In the genomic region with DNA sequence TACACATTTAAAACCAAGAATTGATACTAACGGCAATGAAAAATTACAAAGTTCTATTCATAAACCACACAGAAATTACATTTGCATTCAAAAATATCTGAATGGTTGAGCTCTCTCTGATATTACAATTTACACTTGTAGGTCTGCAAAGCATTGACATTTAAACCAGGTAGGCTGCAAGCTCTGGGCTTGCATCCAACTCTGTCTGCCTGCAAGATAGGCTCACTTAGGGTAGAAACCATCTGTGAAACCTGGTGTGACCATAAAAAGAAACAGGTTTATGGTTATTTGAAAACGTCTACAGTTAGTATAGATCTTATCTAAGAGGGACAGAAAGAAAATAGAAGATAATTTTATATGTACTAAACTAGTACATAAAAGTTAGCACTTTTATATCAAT, we compare ENCODE assay signal across 17 mouse cellular contexts. TPM values are rescaled to one million over a fixed set of nuclear protein-coding genes. Genes with fewer than 3 reads are reported as not detected.
DNase-seq lines count a peak whose midpoint lies in the region; ATAC-seq and TF ChIP-seq lines count a peak whose summit lies in the region.
"Had no signal": no experiment of that assay in that cellular context is flagged by ENCODE, and none has a peak within 500 bp of the region (broad histone marks: within the 10 kb centered on the region; RNA-seq: fewer than 3 reads in every experiment).

No protein-coding gene starts in this region.

- H3K9me3 ChIP-seq in limb, embryonic 14.5 days (ENCODE audit: control insufficient read depth, low read length): no peaks in the 10 kb centered on the region
- H3K9me3 ChIP-seq in limb, embryonic 10.5 days (replicated peaks): no peaks in the 10 kb centered on the region
- H3K9me3 ChIP-seq: embryonic facial prominence, embryonic 12.5 days; forebrain, embryonic 13.5 days had no signal

- H3K27me3 ChIP-seq in limb, embryonic 14.5 days (ENCODE audit: control insufficient read depth, insufficient read depth, low read length): no peaks in the 10 kb centered on the region
- no peaks in the 10 kb centered on the region for H3K27me3 ChIP-seq in limb, embryonic 10.5 days (ENCODE audit: low read depth, poor library complexity, severe bottlenecking)
- H3K27me3 ChIP-seq: embryonic facial prominence, embryonic 12.5 days; forebrain, embryonic 13.5 days had no signal

- 38% methylated on average over 2 of the region's 2 CpGs for WGBS in limb, embryonic 14.5 days
- WGBS in limb, embryonic 10.5 days: 80% methylated on average over 2 of the region's 2 CpGs

- H3K9ac ChIP-seq in limb, embryonic 14.5 days (ENCODE audit: low read depth, low read length, severe bottlenecking): no peak overlapping the region
- H3K9ac ChIP-seq: embryonic facial prominence, embryonic 12.5 days; forebrain, embryonic 13.5 days had no signal

- no peaks in the 10 kb centered on the region for H3K36me3 ChIP-seq in limb, embryonic 14.5 days (ENCODE audit: control insufficient read depth, insufficient read depth, low read length)
- H3K36me3 ChIP-seq in limb, embryonic 10.5 days: no peaks in the 10 kb centered on the region
- H3K36me3 ChIP-seq: embryonic facial prominence, embryonic 12.5 days had no signal

- TF ChIP-seq CTCF in gastrocnemius, adult 2 months (IDR thresholded peaks at IDR 0.05): no peak

- no peak for ATAC-seq in limb, embryonic 14.5 days (ENCODE audit: low FRiP score, low read depth)
- ATAC-seq: activated CD4-positive, CD25-positive, alpha-beta regulatory T cell, adult 4 months; forebrain, embryonic 13.5 days; hindbrain, embryonic 16.5 days had no signal

- DNase-seq in gastrocnemius, adult 2 months: peak; percentile 75
- DNase-seq in gastrocnemius, postnatal 14 days: no peak
- DNase-seq in limb, embryonic 14.5 days (ENCODE audit: low spot score): peak; percentile 26
- DNase-seq in limb, embryonic 10.5 days (ENCODE audit: low spot score): no peak
- peak; percentile 71 to 77 for DNase-seq in cerebellum, adult 18-20 months
- peak; percentile 46 for DNase-seq in gonadal fat pad, adult 2 months (ENCODE audit: low read depth)
- DNase-seq in embryo, embryonic 11 days: no peak

- no peaks in the 10 kb centered on the region for H3K4me1 ChIP-seq in limb, embryonic 14.5 days (ENCODE audit: control insufficient read depth, insufficient read depth, low read length)
- H3K4me1 ChIP-seq in limb, embryonic 10.5 days: no peaks in the 10 kb centered on the region
- H3K4me1 ChIP-seq: embryonic facial prominence, embryonic 12.5 days; forebrain, embryonic 13.5 days had no signal

- intact Hi-C loops in gastrocnemius, adult 2 months (cut with DNase I): no loop called here
- intact Hi-C loops in gastrocnemius, postnatal 14 days (cut with DNase I; ENCODE audit: low total_unique reads): no loop called here

- TF ChIP-seq POLR2A in limb, embryonic 14.5 days (IDR thresholded peaks at IDR 0.05; ENCODE audit: borderline replicate concordance, extremely low read depth, insufficient read depth, insufficient read length): no peak

- H3K4me2 ChIP-seq in limb, embryonic 14.5 days (replicated peaks; ENCODE audit: low read depth, low read length, severe bottlenecking): no peak overlapping the region
- H3K4me2 ChIP-seq: embryonic facial prominence, embryonic 12.5 days; forebrain, embryonic 13.5 days; heart, embryonic 11.5 days; liver, embryonic 11.5 days had no signal

- peak overlapping the region; percentile 86 for H3K27ac ChIP-seq in gastrocnemius, adult 2 months
- H3K27ac ChIP-seq in limb, embryonic 14.5 days (replicated peaks; ENCODE audit: low read depth, low read length): no peak overlapping the region
- H3K27ac ChIP-seq in limb, embryonic 10.5 days: no peak overlapping the region
- H3K27ac ChIP-seq: embryonic facial prominence, embryonic 12.5 days; forebrain, embryonic 13.5 days had no signal

- peak overlapping the region; percentile 57 for H3K4me3 ChIP-seq in gastrocnemius, adult 2 months
- no peak overlapping the region for H3K4me3 ChIP-seq in limb, embryonic 14.5 days (replicated peaks; ENCODE audit: low read length)
- H3K4me3 ChIP-seq in limb, embryonic 10.5 days: no peak overlapping the region
- H3K4me3 ChIP-seq: embryonic facial prominence, embryonic 12.5 days; forebrain, embryonic 13.5 days had no signal

RNA-seq across cellular contexts. Expression of gene Mettl21e, which starts 1.6 kb away (rescaled TPM):
- 10 to 100 TPM; 16.1 to 26.2 TPM for total RNA-seq in gastrocnemius, adult 2 months (2021)
- 1 to 10 TPM; 1.3 to 5.4 TPM for total RNA-seq in gastrocnemius, postnatal 14 days (2021)
- 0.03 and 0.04 TPM in 2 replicates for polyA plus RNA-seq in limb, embryonic 14.5 days (2012; rRNA removed)
- 0.08 TPM in 1 of 2 replicates, not detected in the other for polyA plus RNA-seq in limb, embryonic 14.5 days (2014; fragmentation: Nextera tagmentation; extraction: Ambion mirVana)
- not detected in 2 replicates for polyA plus RNA-seq in limb, embryonic 10.5 days (2016; fragmentation: Nextera tagmentation; extraction: Ambion mirVana)
- not detected in 2 replicates for polyA plus RNA-seq in gonadal fat pad, adult 2 months (2012; rRNA removed)
- total RNA-seq: layer of hippocampus, postnatal 10 days; megakaryocyte, adult 5-6 weeks had no signal
- polyA plus RNA-seq: activated CD4-positive, CD25-positive, alpha-beta regulatory T cell, adult 4 months; heart, embryonic 11.5 days; hindbrain, embryonic 16.5 days; kidney, embryonic 14.5 days; liver, embryonic 11.5 days; thymus, postnatal 0 days had no signal

Comparison
In these comparisons a context has a peak if more than half of its experiments do, and no peak if none do; other contexts are left out.
1. DNase-seq: peak in gastrocnemius, adult 2 months (single experiment), limb, embryonic 14.5 days (single experiment), cerebellum, adult 18-20 months (2 of 2) and gonadal fat pad, adult 2 months (single experiment); none in gastrocnemius, postnatal 14 days (single experiment), limb, embryonic 10.5 days (single experiment) and embryo, embryonic 11 days (single experiment).